20 mouse cellular contexts compared by ENCODE assay signal in genomic region chr11:107274206-107274605, GRCm38 (mm10).
A peak's percentile ranks its signal among the peaks of the same experiment; 100 is the strongest.
DNase-seq lines count a peak whose midpoint lies in the region; ATAC-seq and TF ChIP-seq lines count a peak whose summit lies in the region.
"Had no signal": no experiment of that assay in that cellular context is flagged by ENCODE, and none has a peak within 500 bp of the region (broad histone marks: within the 10 kb centered on the region; RNA-seq: fewer than 3 reads in every experiment).

No protein-coding gene starts in this region.

- no peaks in the 10 kb centered on the region for H3K27me3 ChIP-seq in cerebellum, adult 2 months (ENCODE audit: control insufficient read depth, insufficient read depth, low read length)
- H3K27me3 ChIP-seq in midbrain, embryonic 13.5 days = no peaks in the 10 kb centered on the region
- H3K27me3 ChIP-seq in midbrain, embryonic 14.5 days (ENCODE audit: control insufficient read depth, insufficient read depth, low read length) = no peaks in the 10 kb centered on the region
- H3K27me3 ChIP-seq: embryonic facial prominence, embryonic 12.5 days; forebrain, embryonic 15.5 days; heart, embryonic 13.5 days; hindbrain, embryonic 15.5 days had no signal

- no peaks in the 10 kb centered on the region; the same call in 1 of the 2 replicates for H3K4me1 ChIP-seq in cerebellum, adult 2 months (ENCODE audit: control insufficient read depth, insufficient read depth, low read length)
- peaks cover 18% of the 10 kb centered on the region for H3K4me1 ChIP-seq in midbrain, embryonic 13.5 days (replicated peaks)
- peaks cover 6% of the 10 kb centered on the region; the same call in 1 of the 2 replicates for H3K4me1 ChIP-seq in midbrain, embryonic 14.5 days (ENCODE audit: control insufficient read depth, insufficient read depth, low read length)

- ATAC-seq in midbrain, embryonic 13.5 days = no peak
- ATAC-seq in midbrain, embryonic 14.5 days (ENCODE audit: low FRiP score, low TSS enrichment) = no peak
- ATAC-seq: CD4-positive, CD25-positive, alpha-beta regulatory T cell, adult 4 months; forebrain, embryonic 15.5 days; intestine, embryonic 16.5 days had no signal

- no peak overlapping the region for H3K4me2 ChIP-seq in midbrain, embryonic 13.5 days (replicated peaks)
- H3K4me2 ChIP-seq in midbrain, embryonic 14.5 days (ENCODE audit: low read length) = no peak overlapping the region
- H3K4me2 ChIP-seq: embryonic facial prominence, embryonic 12.5 days; forebrain, embryonic 15.5 days; heart, embryonic 13.5 days; hindbrain, embryonic 15.5 days had no signal

- peak; percentile 31 to 44 for DNase-seq in cerebellum, adult 2 months
- no peak for DNase-seq in cerebellum, adult 9-11 months
- peak; percentile 28 for DNase-seq in gastrocnemius, adult 18-20 months (ENCODE audit: low spot score)
- no peak for DNase-seq in gastrocnemius, postnatal 10 days
- DNase-seq in midbrain, embryonic 14.5 days = no peak
- no peak for DNase-seq in left cerebral cortex, postnatal 10 days (ENCODE audit: extremely low spot score in 1 of 2, low spot score in 2 of 2)
- DNase-seq: adrenal gland, postnatal 10 days; B cell, adult 2 months; cerebellum, adult 9-10 months; gastrocnemius, postnatal 36 days; heart, adult 11 months; heart, postnatal 36 days had no signal

- intact Hi-C loops in left cerebral cortex, postnatal 10 days (cut with DNase I) = no loop called here

- WGBS in cerebellum, adult 2 months = 23% methylated on average over 9 of the region's 9 CpGs
- WGBS in midbrain, embryonic 13.5 days = 79% methylated on average over 9 of the region's 9 CpGs
- 78% methylated on average over 9 of the region's 9 CpGs for WGBS in midbrain, embryonic 14.5 days

- TF ChIP-seq POLR2A in cerebellum, adult 2 months (IDR thresholded peaks at IDR 0.05; ENCODE audit: borderline replicate concordance, insufficient read depth, low read length) = no peak

- H3K27ac ChIP-seq in cerebellum, adult 2 months (ENCODE audit: insufficient read depth, low read length) = no peak overlapping the region
- peak overlapping the region; percentile 7; the same call in 1 of the 2 replicates for H3K27ac ChIP-seq in midbrain, embryonic 13.5 days
- no peak overlapping the region for H3K27ac ChIP-seq in midbrain, embryonic 14.5 days (replicated peaks; ENCODE audit: low read depth, low read length)
- H3K27ac ChIP-seq: embryonic facial prominence, embryonic 12.5 days; forebrain, embryonic 15.5 days; heart, embryonic 13.5 days; hindbrain, embryonic 15.5 days had no signal

- no peaks in the 10 kb centered on the region for H3K36me3 ChIP-seq in midbrain, embryonic 13.5 days
- H3K36me3 ChIP-seq in midbrain, embryonic 14.5 days (ENCODE audit: control insufficient read depth, insufficient read depth, low read length) = no peaks in the 10 kb centered on the region
- H3K36me3 ChIP-seq: embryonic facial prominence, embryonic 12.5 days; forebrain, embryonic 15.5 days; heart, embryonic 13.5 days; hindbrain, embryonic 15.5 days had no signal

- no peak overlapping the region for H3K9ac ChIP-seq in midbrain, embryonic 13.5 days (replicated peaks)
- no peak overlapping the region for H3K9ac ChIP-seq in midbrain, embryonic 14.5 days (replicated peaks; ENCODE audit: low read length)
- H3K9ac ChIP-seq: embryonic facial prominence, embryonic 12.5 days; forebrain, embryonic 15.5 days; heart, embryonic 13.5 days; hindbrain, embryonic 15.5 days had no signal

- H3K9me3 ChIP-seq in midbrain, embryonic 13.5 days = no peaks in the 10 kb centered on the region
- no peaks in the 10 kb centered on the region for H3K9me3 ChIP-seq in midbrain, embryonic 14.5 days (ENCODE audit: control insufficient read depth, low read length)
- H3K9me3 ChIP-seq: embryonic facial prominence, embryonic 12.5 days; forebrain, embryonic 15.5 days; G1E; heart, embryonic 13.5 days; hindbrain, embryonic 15.5 days had no signal

- no peak overlapping the region for H3K4me3 ChIP-seq in cerebellum, adult 2 months (replicated peaks; ENCODE audit: insufficient read depth, low read depth, low read length)
- no peak overlapping the region for H3K4me3 ChIP-seq in midbrain, embryonic 13.5 days (replicated peaks)
- no peak overlapping the region for H3K4me3 ChIP-seq in midbrain, embryonic 14.5 days (replicated peaks; ENCODE audit: low read depth, low read length)
- H3K4me3 ChIP-seq: embryonic facial prominence, embryonic 12.5 days; forebrain, embryonic 15.5 days; heart, embryonic 13.5 days; hindbrain, embryonic 15.5 days had no signal

- no peak for TF ChIP-seq CTCF in cerebellum, adult 2 months (IDR thresholded peaks at IDR 0.05; ENCODE audit: borderline replicate concordance, insufficient read depth, low read depth, low read length)

Comparison
In these comparisons a context has a peak if more than half of its experiments do, and no peak if none do; other contexts are left out.
1. DNase-seq: peak in cerebellum, adult 2 months (2 of 2) and gastrocnemius, adult 18-20 months (single experiment); none in cerebellum, adult 9-11 months (single experiment), gastrocnemius, postnatal 10 days (single experiment), midbrain, embryonic 14.5 days (single experiment) and left cerebral cortex, postnatal 10 days (0 of 2).